Mouse (Mus musculus): Measurements from ENCODE around the gene Hmgn2.

DNA sequence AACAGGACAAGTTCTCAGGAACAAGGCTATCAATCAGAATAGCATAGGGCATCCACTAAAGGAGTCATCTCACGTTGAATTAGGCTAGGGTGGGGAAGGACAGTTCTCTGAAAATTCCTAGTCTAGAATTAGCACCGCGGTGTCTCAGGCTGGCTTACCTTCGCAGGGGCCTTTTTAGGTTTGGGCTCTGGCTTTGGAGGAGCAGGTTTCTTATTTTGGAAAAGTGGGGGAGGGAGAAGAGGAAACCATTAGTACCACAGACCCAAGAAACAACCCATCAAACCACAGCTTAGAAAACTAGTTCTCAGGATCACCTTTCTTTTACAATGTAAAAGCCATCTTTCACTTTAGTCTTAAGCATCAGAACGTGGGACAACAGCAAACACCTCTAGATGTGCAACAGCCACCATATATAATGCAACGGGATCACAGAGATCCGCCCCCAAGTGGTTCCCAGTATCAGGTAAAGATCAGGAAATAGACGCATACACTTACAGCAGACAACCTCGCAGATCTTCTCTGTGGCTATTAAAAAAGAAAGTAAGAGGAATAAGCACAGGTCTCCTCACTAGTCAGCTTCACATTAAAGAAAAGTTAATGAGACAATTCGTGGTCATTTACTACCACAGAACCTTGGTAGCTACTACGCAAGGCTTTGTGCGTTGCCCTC lies 2.0 kb downstream of the Hmgn2 start:
- TF ChIP-seq CTCF (IDR thresholded peaks at IDR 0.05; ENCODE audit: insufficient read depth, low read depth, low read length) (no peak), POLR2A (IDR thresholded peaks at IDR 0.05; ENCODE audit: insufficient read depth, low read depth, low read length) (no peak)
